Mouse (Mus musculus) intestine, embryonic 15.5 days (tissue): ENCODE measurements around the gene Slc5a3. TPM values are rescaled to one million over a fixed set of nuclear protein-coding genes. Genes with fewer than 3 reads are reported as not detected.

Experiments used
- ATAC-seq: fragments of 200-750 bp; cut with Nextera tagmentation; 2 replicates; pipeline ENCODE4 v1.8.0; 2017; ENCODE audit warnings: moderate TSS enrichment, moderate library complexity
- H3K27ac ChIP-seq: fragments of 300-500 bp; sonication (generic); 2 replicates; pipeline ENCODE4 v1.5.1; 2015; ENCODE audit warnings: mild to moderate bottlenecking, inconsistent platforms
- H3K27me3 ChIP-seq: fragments of 300-500 bp; sonication (generic); replicated peaks from 2 replicates; pipeline ENCODE4 v1.6.1; 2015; ENCODE audit warnings: inconsistent platforms
- H3K36me3 ChIP-seq: fragments of 300-500 bp; sonication (generic); 2 replicates; pipeline ENCODE4 v1.6.1; 2015; ENCODE audit warnings: inconsistent platforms
- H3K4me1 ChIP-seq: fragments of 300-500 bp; sonication (generic); replicated peaks from 2 replicates; pipeline ENCODE4 v1.6.1; 2015; ENCODE audit warnings: inconsistent platforms
- H3K4me2 ChIP-seq: fragments of 300-500 bp; sonication (generic); replicated peaks from 2 replicates; pipeline ENCODE4 v1.6.1; 2015; ENCODE audit warnings: mild to moderate bottlenecking, inconsistent platforms
- H3K4me3 ChIP-seq: fragments of 300-500 bp; sonication (generic); replicated peaks from 2 replicates; pipeline ENCODE4 v1.5.1; 2015; ENCODE audit warnings: inconsistent platforms
- H3K9ac ChIP-seq: fragments of 300-500 bp; sonication (generic); 2 replicates; pipeline ENCODE4 v1.6.1; 2015; ENCODE audit warnings: inconsistent platforms
- H3K9me3 ChIP-seq: fragments of 300-500 bp; sonication (generic); 2 replicates; pipeline ENCODE4 v1.6.1; 2016; ENCODE audit warnings: inconsistent platforms
- WGBS: fragments of 180-500 bp; shearing (Covaris S2); methylation state at CpG from one replicate; pipeline ENCODE4 v1.1.7; 2015; 5-methylcytosine and 5-hydroxymethylcytosine counted together
- polyA plus RNA-seq: library from polyadenylated mRNA; unstranded; fragments of >200 nt; fragmentation: Nextera tagmentation; extraction: Ambion mirVana; gene quantifications from 2 replicates; pipeline ENCODE4 v1.2.1, GENCODE M21; 2015

Gene Slc5a3
- polyA plus RNA-seq, 1 experiment from 2014 or later = 4.4 TPM

DNA sequence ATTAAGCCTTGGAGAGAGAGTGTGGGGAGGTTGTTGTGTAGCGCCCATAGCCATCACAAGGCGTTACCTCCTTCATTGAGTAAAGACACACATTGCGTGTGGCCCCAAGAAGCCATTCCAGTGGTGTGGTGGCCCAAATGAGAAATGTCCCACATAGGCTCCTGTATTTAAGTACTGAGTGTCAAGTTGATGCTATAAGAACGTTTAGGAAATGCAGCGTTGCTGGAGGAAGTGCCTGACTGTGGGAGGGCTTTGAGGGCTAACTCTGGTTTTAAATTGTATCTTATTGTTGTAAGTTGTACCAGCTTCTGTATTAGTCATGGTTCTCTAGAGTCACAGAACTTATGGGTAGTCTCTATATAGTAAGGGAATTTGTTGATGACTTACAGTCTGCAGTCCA lies 49.2 kb downstream of the Slc5a3 start:
- Histone ChIP-seq H3K36me3 (no peaks in the 10 kb centered on the region), H3K27ac (no peak overlapping the region), H3K4me2 (no peak overlapping the region), H3K27me3 (no peaks in the 10 kb centered on the region), H3K4me3 (no peak overlapping the region), H3K9me3 (no peaks in the 10 kb centered on the region), H3K4me1 (peaks cover 5% of the 10 kb centered on the region; the same call in 1 of the 2 replicates), H3K9ac (no peak overlapping the region)
- 89% methylated on average over 5 of the region's 5 CpGs for WGBS
- no peak for ATAC-seq

DNA sequence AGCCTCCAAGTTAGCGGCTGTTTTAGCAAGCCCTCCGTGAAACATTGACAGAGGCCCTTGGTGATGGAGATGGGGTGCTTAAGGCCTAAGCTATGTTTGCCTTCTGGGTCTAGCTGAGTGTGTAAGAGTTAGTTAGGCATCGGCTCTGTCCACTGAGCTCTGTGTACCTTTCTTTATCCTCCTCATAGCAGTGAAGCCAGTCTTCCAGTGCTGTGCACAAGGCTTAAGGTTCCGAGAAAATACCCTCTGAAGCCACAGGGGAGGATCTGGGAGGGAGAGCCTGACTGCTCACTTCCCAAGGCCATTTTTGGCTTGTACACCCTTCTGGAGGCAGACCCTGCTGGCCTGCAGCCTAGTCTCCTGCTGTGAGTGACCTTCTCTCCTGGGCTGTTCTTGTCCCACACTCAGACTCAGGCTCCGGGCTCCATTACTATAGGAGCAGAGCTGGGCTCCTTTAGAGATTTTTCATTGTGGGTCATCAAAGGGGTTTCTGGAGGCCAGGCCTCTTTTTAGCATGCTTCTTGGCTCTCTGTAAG lies 56.7 kb downstream of the Slc5a3 start:
- WGBS = 71% methylated on average over 5 of the region's 5 CpGs
- Histone ChIP-seq H3K4me3 (no peak overlapping the region), H3K27me3 (no peaks in the 10 kb centered on the region), H3K9me3 (no peaks in the 10 kb centered on the region), H3K36me3 (0 out of 2 replicates have a peak, but pooled peaks cover 3% of the 10 kb centered on the region), H3K4me1 (peaks cover 8% of the 10 kb centered on the region; the same call in 1 of the 2 replicates), H3K9ac (no peak overlapping the region), H3K27ac (no peak overlapping the region), H3K4me2 (no peak overlapping the region)
- no peak for ATAC-seq

DNA sequence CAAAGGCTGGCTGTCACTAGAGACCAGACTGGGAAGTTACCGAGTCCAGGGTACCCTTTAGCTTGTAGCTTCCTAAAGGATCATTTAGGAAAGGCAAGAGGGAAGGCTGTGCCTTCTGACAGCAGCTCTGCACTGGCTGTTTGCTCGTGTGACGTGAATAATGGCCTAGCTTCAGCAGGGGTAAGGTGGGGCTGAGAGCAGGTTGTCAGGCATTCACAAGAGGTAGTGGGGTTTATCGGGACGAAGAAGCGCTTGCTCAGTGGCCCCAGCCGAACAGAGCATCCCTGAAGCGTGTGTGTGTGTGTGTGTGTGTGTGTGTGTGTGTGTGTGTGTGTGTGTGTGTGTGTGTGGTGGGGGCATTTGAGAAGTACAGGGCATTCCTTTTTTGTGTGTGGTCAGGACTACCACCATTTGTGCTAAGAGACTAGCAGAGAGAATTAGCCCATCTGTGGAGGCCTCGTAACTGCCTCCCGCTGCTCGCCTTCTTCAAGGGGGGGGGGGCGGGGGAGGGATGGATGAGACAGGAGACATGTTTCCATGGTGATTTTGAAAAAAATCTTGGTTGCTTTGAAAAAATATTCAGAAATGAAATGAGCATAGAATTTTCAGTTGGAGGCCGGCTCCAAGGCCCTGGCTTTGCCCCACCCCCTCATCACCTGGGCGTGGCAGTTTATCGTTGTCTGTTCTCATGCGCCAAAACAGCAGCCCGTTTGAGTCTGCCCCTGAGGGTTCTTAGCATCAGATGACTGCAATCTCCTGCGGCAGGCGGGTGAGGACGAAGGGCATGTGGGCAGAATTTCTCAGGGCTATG lies 57.7 kb downstream of the Slc5a3 start:
- H3K4me1 ChIP-seq = peaks cover 6% of the 10 kb centered on the region; the same call in 1 of the 2 replicates
- H3K9me3 ChIP-seq = no peaks in the 10 kb centered on the region
- WGBS = 31% methylated on average over 20 of the region's 20 CpGs
- ATAC-seq = peak; percentile 66; the same call in 1 of the 2 replicates
- peak overlapping the region; percentile 20; the same call in 1 of the 2 replicates for H3K4me2 ChIP-seq
- 0 out of 2 replicates have a peak, but pooled peaks cover 3% of the 10 kb centered on the region for H3K36me3 ChIP-seq
- H3K9ac ChIP-seq = no peak overlapping the region
- H3K4me3 ChIP-seq = 0 out of 2 replicates have a peak overlapping the region, but pooled peaks have one; percentile 4
- no peaks in the 10 kb centered on the region for H3K27me3 ChIP-seq
- no peak overlapping the region for H3K27ac ChIP-seq

DNA sequence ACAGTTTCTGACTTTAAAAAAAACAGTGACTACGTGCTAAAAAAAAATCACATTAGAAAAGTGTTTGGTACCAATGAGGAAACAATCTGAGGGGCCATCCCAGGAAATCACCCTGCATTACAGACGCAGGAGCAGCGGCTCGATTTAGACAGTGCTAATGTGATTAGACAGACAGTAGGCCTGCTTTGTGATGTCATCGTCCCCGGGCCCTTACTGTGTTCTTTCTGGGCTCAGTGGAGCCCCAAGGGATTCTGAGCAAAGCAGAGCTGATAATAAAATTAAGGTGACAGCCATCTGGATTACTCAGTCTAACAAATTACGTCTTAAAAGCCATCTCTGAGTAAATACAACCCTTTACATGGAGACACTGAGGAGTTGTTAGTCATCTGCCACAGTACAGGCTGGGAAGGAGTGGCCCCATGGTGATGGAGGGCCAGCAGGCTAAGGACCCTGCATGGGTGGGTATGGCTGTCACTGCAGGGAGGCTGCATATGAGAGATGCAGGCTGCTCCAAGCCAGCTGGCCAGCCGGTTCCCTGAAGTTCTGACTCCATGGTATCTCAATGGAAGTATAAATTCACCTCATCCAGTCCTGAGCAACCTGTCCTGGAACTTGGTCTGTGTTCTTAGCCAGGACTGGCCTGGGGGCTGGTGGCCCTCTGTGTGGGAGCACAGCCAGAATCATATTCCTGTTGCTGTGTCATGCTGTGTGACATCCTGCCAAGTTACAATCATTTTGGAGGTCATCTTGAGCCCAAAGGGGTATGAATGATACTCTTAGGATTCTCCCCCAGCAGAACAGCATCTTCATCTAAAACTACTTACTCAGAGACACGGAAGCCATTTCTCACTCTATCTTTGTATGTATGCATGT lies 59.5 kb downstream of the Slc5a3 start:
- H3K4me2 ChIP-seq = no peak overlapping the region
- H3K9ac ChIP-seq = no peak overlapping the region
- WGBS = 62% methylated on average over 9 of the region's 9 CpGs
- no peaks in the 10 kb centered on the region for H3K27me3 ChIP-seq
- no peak overlapping the region for H3K4me3 ChIP-seq
- 0 out of 2 replicates have a peak, but pooled peaks have one; percentile 27 for ATAC-seq
- peaks cover 6% of the 10 kb centered on the region; the same call in 1 of the 2 replicates for H3K4me1 ChIP-seq
- H3K36me3 ChIP-seq = 0 out of 2 replicates have a peak, but pooled peaks cover 3% of the 10 kb centered on the region
- no peak overlapping the region for H3K27ac ChIP-seq
- no peaks in the 10 kb centered on the region for H3K9me3 ChIP-seq

DNA sequence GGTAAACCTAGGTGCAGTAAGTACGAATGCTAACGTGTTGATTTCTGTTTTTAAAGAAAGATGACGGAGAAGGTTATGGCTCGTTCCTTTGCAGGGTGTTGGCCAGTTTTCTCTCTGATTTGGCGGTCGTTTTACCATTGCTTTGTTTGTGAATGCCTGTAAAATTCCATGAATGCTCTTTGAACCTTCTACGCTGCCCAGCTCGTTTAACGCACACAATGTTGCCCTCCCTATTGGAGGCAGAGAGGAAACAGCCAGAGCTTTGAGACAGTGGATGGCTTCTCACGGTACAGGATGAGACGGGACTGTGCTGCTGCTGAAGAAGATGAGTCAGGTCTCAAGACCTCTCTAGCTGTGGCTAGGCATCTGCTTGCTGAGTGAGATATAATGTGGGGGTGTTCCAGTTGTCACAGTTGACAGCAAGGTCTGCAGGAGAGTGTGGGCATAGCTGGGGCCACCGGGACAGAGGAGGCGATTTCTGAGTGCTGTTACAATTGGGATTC lies 60.9 kb downstream of the Slc5a3 start:
- H3K4me1 ChIP-seq = peaks cover 6% of the 10 kb centered on the region; the same call in 1 of the 2 replicates
- no peak overlapping the region for H3K9ac ChIP-seq
- no peaks in the 10 kb centered on the region for H3K36me3 ChIP-seq
- H3K4me2 ChIP-seq = no peak overlapping the region
- WGBS = 50% methylated on average over 13 of the region's 13 CpGs
- ATAC-seq = 0 out of 2 replicates have a peak, but pooled peaks have one; percentile 29
- no peak overlapping the region for H3K27ac ChIP-seq
- no peaks in the 10 kb centered on the region for H3K9me3 ChIP-seq
- H3K27me3 ChIP-seq = no peaks in the 10 kb centered on the region
- no peak overlapping the region for H3K4me3 ChIP-seq

DNA sequence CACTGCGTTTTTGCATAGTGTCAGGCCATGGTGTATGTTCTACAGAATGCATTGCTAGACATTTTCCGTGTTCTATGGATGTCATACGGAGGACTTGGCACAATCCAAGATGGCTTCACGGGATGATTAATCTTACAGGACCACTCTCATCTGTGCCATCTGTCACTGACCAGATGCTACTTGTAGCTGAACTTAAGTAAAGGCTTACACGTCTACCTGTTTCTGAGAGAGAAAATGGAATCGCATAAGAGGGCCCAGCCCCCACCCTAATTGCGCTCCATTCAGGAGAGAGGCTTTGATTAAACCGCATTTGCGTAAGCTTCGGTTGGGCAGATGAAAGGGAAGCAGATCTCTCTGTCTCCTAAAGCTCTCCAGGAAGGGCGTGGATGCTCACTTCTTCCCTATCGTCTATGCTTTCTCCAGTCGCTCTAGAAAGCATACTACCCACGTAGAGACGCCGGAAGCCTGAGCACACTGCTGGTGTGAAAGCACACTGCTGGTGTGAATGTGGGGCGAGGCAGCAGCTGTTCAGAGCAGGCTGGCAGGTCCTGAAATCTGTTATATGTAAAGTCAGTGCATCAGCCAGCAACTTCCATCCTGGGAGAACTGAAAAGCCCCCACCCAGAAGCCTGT lies 62.9 kb downstream of the Slc5a3 start:
- no peak overlapping the region for H3K4me3 ChIP-seq
- no peaks in the 10 kb centered on the region for H3K27me3 ChIP-seq
- H3K4me1 ChIP-seq = peaks cover 4% of the 10 kb centered on the region; the same call in 1 of the 2 replicates
- WGBS = 76% methylated on average over 17 of the region's 17 CpGs
- H3K36me3 ChIP-seq = no peaks in the 10 kb centered on the region
- no peak overlapping the region for H3K9ac ChIP-seq
- H3K4me2 ChIP-seq = no peak overlapping the region
- no peak overlapping the region for H3K27ac ChIP-seq
- no peaks in the 10 kb centered on the region for H3K9me3 ChIP-seq
- no peak for ATAC-seq

DNA sequence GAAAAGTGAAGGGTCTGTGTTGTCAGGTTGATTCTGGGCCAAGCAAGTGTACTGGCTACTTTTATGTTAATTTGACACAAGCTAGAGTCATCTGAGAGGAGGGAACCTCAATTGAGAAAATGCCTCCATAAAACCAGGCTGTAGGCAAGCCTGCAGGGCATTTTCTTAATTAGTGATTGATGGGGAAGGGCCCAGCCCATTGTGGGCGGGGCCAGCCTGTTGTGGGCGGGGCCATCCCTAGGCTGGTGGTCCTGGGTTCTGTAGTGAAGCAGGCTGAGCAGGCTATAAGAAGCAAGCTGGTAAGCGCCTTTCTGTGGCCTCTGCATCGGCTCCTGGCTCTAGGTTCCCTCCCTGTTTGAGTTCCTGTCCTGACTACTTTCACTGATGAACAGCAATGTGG lies 69.1 kb downstream of the Slc5a3 start:
- Histone ChIP-seq H3K4me1 (no peaks in the 10 kb centered on the region), H3K9ac (no peak overlapping the region), H3K9me3 (no peaks in the 10 kb centered on the region), H3K27me3 (no peaks in the 10 kb centered on the region), H3K36me3 (no peaks in the 10 kb centered on the region), H3K27ac (no peak overlapping the region), H3K4me2 (no peak overlapping the region), H3K4me3 (no peak overlapping the region)
- ATAC-seq = no peak
- 48% methylated on average over 4 of the region's 4 CpGs for WGBS

DNA sequence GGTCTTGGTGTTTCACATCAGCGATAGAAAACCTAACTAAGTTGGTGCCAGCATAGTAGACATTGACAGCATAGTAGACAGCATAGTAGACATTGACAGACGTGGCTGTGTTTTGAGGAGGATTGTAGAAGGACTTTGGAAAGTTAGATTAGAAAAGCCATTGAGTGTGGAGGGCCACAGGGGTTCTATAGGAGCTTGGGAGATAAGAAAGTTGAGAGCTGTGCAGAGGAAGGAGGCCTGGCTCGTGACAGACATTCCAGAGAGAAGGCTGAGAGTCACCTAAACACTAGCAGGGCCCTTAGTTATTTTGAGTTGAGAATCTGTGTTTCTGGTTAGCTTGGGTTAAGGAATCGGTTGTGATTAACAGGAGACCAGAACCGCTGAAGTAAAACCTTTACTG lies 69.5 kb downstream of the Slc5a3 start:
- Histone ChIP-seq H3K9me3 (no peaks in the 10 kb centered on the region), H3K27me3 (no peaks in the 10 kb centered on the region), H3K9ac (no peak overlapping the region), H3K27ac (no peak overlapping the region), H3K4me3 (no peak overlapping the region), H3K4me2 (no peak overlapping the region), H3K36me3 (no peaks in the 10 kb centered on the region), H3K4me1 (no peaks in the 10 kb centered on the region)
- peak; percentile 34; the same call in 1 of the 2 replicates for ATAC-seq
- WGBS = 79% methylated on average over 5 of the region's 5 CpGs

DNA sequence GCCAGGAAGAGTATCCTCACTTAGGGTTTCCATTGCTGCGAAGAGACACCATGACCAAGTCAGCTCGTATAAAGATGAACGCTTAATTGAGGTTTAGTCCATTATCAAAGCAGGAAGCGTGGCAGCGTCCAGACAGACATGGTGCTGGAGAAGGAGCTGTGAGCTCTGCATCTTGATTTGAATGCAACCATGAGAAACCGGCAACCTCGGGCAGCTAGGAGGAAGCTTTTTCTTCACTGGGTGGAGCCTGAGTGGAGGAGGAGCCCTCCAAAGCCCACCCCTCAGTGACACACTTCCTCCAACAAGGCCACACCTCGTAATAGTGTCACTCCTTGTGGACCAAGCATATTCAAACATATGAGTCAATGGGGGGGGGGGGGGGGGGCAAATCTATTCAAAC lies 71.7 kb downstream of the Slc5a3 start:
- no peaks in the 10 kb centered on the region for H3K9me3 ChIP-seq
- no peak overlapping the region for H3K4me2 ChIP-seq
- H3K27ac ChIP-seq = no peak overlapping the region
- no peak overlapping the region for H3K4me3 ChIP-seq
- no peaks in the 10 kb centered on the region for H3K36me3 ChIP-seq
- H3K4me1 ChIP-seq = no peaks in the 10 kb centered on the region
- 91% methylated on average over 8 of the region's 8 CpGs for WGBS
- no peak overlapping the region for H3K9ac ChIP-seq
- H3K27me3 ChIP-seq = no peaks in the 10 kb centered on the region
- ATAC-seq = no peak

DNA sequence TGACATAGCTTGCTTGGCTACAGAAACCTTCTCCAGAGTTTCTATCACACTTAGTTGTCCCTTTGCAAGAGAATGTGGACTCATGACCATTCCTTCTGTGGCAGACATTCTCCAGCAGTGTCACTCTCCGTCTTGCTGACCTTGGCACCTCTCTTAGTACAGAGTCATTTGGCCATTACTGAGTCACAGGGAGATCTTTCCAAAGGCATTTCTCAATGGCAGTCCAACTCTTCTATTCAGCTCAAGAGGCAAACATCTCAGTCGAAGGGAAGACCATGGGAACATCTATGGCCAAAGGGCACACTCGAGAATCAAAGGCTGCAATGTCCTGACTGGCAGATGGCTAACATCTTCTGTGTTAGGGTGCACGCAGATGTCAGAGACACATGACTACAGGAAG lies 74.4 kb downstream of the Slc5a3 start:
- no peak overlapping the region for H3K4me3 ChIP-seq
- H3K9me3 ChIP-seq = no peaks in the 10 kb centered on the region
- no peak for ATAC-seq
- WGBS = 83% methylated on average over 4 of the region's 4 CpGs
- no peak overlapping the region for H3K27ac ChIP-seq
- no peaks in the 10 kb centered on the region for H3K36me3 ChIP-seq
- H3K4me1 ChIP-seq = no peaks in the 10 kb centered on the region
- H3K9ac ChIP-seq = no peak overlapping the region
- no peaks in the 10 kb centered on the region for H3K27me3 ChIP-seq
- no peak overlapping the region for H3K4me2 ChIP-seq

DNA sequence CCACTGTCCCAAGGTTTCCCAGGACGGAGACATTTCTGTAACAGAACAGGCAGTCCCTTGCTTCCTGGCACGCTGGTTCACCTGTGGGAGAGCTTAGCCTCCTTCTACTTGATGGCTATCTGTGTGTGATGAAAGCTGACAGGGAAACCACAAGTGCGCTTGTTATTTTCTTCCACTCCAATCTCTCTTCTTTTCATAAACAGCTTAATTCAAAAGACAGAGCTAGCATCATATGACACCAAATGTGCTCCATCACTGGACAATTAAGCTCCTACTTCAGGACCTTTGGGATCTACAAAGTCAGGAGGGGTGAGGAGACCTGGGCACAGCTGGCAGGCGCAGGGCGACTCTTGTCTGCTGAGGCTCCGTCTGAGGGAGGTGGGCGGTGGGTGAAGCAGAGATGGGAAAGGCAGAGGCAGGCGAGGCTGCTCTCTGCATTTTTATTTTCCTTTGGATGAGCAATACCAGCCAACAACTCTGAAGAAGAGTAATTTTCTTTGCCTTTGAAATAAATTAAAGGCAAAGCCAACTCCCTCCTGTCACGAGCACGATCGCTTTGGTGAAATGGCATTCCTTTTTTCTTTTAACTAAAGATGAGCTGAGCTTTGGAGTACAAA lies 76.1 kb downstream of the Slc5a3 start:
- Histone ChIP-seq H3K4me1 (no peaks in the 10 kb centered on the region), H3K36me3 (no peaks in the 10 kb centered on the region), H3K9ac (no peak overlapping the region), H3K9me3 (no peaks in the 10 kb centered on the region), H3K4me3 (no peak overlapping the region), H3K27me3 (no peaks in the 10 kb centered on the region), H3K27ac (no peak overlapping the region), H3K4me2 (no peak overlapping the region)
- no peak for ATAC-seq
- 84% methylated on average over 11 of the region's 11 CpGs for WGBS
